Mouse (Mus musculus): ENCODE results near the gene Slc22a22.

- TF ChIP-seq POLR2A (IDR thresholded peaks at IDR 0.05; ENCODE audit: control insufficient read depth in 1 of 2, insufficient read depth in 1 of 2, low read depth in 1 of 2, low read length in 2 of 2, poor library complexity in 1 of 2): no peak
- no peak for TF ChIP-seq MEF2A (IDR thresholded peaks at IDR 0.05; ENCODE audit: extremely low read depth, insufficient replicate concordance, low read depth, low read length, poor library complexity, severe bottlenecking)
- TF ChIP-seq EP300 (IDR thresholded peaks at IDR 0.05; ENCODE audit: low read depth in 1 of 2, low read length in 2 of 2): no peak
- no peak for TF ChIP-seq SMC3 (IDR thresholded peaks at IDR 0.05; ENCODE audit: low read depth, low read length)
- no peak for TF ChIP-seq KAT2A (conservative IDR thresholded peaks at IDR 0.05; ENCODE audit: low read depth, low read length)
- TF ChIP-seq USF1 (IDR thresholded peaks at IDR 0.05; ENCODE audit: low read depth, low read length): no peak
- no peak for TF ChIP-seq CTCF (IDR thresholded peaks at IDR 0.05 in 2 of 3, conservative IDR thresholded peaks at IDR 0.05 in 1 of 3; ENCODE audit: control insufficient read depth in 1 of 3, insufficient read depth in 1 of 3, low read depth in 2 of 3, low read length in 3 of 3, poor library complexity in 1 of 3, severe bottlenecking in 1 of 3)
- no peak for TF ChIP-seq NELFE (IDR thresholded peaks at IDR 0.05; ENCODE audit: low read depth, low read length)
- no peak for TF ChIP-seq MAX (IDR thresholded peaks at IDR 0.05; ENCODE audit: low read length)
- TF ChIP-seq POLR2AphosphoS2 (IDR thresholded peaks at IDR 0.05; ENCODE audit: low read length): no peak
- TF ChIP-seq TCF12 (IDR thresholded peaks at IDR 0.05; ENCODE audit: low read depth, low read length): no peak
- no peak for TF ChIP-seq SIN3A (IDR thresholded peaks at IDR 0.05; ENCODE audit: low read length)
- no peak for TF ChIP-seq ZMIZ1 (IDR thresholded peaks at IDR 0.05; ENCODE audit: low read depth, low read length)
Observed at GRCm38 (mm10) chr15:57434710-57435404, 42.6 kb downstream of the Slc22a22 start.
